Mouse (Mus musculus) layer of hippocampus, postnatal 10 days (tissue): ENCODE measurements around the gene Ccdc190. TPM values are rescaled to one million over a fixed set of nuclear protein-coding genes. Genes with fewer than 3 reads are reported as not detected.
A peak's percentile ranks its signal among the peaks of the same experiment; 100 is the strongest.

Source experiments
- DNase-seq, 2 experiments: peaks; one replicate each; pipeline ENCODE4 v3.0.0; 2021; ENCODE audit warnings: low spot score in 2 of 2
- long read RNA-seq: library from polyadenylated mRNA; stranded (forward); transcript quantifications from one replicate; pipeline ENCODE4 v2.0.0, GENCODE M21; 2023
- total RNA-seq, 2 experiments: library from RNA; stranded (reverse); gene quantifications; 2 replicates each; pipeline ENCODE4 v1.2.3; 2021

Gene Ccdc190
- total RNA-seq: 10 to 100 TPM; 14.5 to 15.3 TPM
- long read RNA-seq, partial matches to known transcripts: 0 of 2 reads
- long read RNA-seq, other reads (novel, unspliced or antisense): 2 of 2 reads

- peak in 1 of 2 experiments; percentile 32 for DNase-seq
These were observed at the start of gene Ccdc190 for GRCm38 (mm10) chr1:169928454-169928971. Gene Ccdc190 (plus strand): TSS chr1:169928648.

GRCm38 (mm10) chr1:169879060-169879459 lies 49.4 kb upstream of the Ccdc190 start:
- DNase-seq: no peak

GRCm38 (mm10) chr1:169880181-169880580 lies 48.3 kb upstream of the Ccdc190 start:
- DNase-seq: no peak

- DNase-seq: no peak
These were observed 45.3 kb upstream of the Ccdc190 start for GRCm38 (mm10) chr1:169883081-169883565.

GRCm38 (mm10) chr1:169889250-169889649 lies 39.2 kb upstream of the Ccdc190 start:
- DNase-seq: no peak

GRCm38 (mm10) chr1:169893976-169894375 lies 34.5 kb upstream of the Ccdc190 start:
- no peak for DNase-seq

GRCm38 (mm10) chr1:169895686-169896085 lies 32.8 kb upstream of the Ccdc190 start:
- no peak for DNase-seq

- no peak for DNase-seq
These were observed 30.5 kb upstream of the Ccdc190 start for GRCm38 (mm10) chr1:169897916-169898315.

GRCm38 (mm10) chr1:169898607-169899006 lies 29.8 kb upstream of the Ccdc190 start:
- no peak for DNase-seq

- DNase-seq: no peak
These were observed 27.6 kb upstream of the Ccdc190 start for GRCm38 (mm10) chr1:169900771-169901336.

- no peak for DNase-seq
These were observed 19.3 kb upstream of the Ccdc190 start for GRCm38 (mm10) chr1:169909163-169909562.

GRCm38 (mm10) chr1:169909659-169910058 lies 18.8 kb upstream of the Ccdc190 start:
- DNase-seq: no peak

- DNase-seq: no peak
These were observed 17.7 kb upstream of the Ccdc190 start for GRCm38 (mm10) chr1:169910751-169911150.

- no peak for DNase-seq
These were observed 16.9 kb upstream of the Ccdc190 start for GRCm38 (mm10) chr1:169911526-169911925.

GRCm38 (mm10) chr1:169916659-169917058 lies 11.8 kb upstream of the Ccdc190 start:
- DNase-seq: no peak

GRCm38 (mm10) chr1:169917115-169917796 lies 11.2 kb upstream of the Ccdc190 start:
- DNase-seq: no peak

GRCm38 (mm10) chr1:169917998-169918397 lies 10.4 kb upstream of the Ccdc190 start:
- DNase-seq: peak; percentile 74 to 78

GRCm38 (mm10) chr1:169919211-169919610 lies 9.2 kb upstream of the Ccdc190 start:
- DNase-seq: peak; percentile 90 to 91

- DNase-seq: peak; percentile 53 to 64
These were observed 6.7 kb upstream of the Ccdc190 start for GRCm38 (mm10) chr1:169921710-169922211.

GRCm38 (mm10) chr1:169924567-169924966 lies 3.9 kb upstream of the Ccdc190 start:
- DNase-seq: no peak

- no peak for DNase-seq
These were observed 587 bp upstream of the Ccdc190 start for GRCm38 (mm10) chr1:169927753-169928369.

- no peak for DNase-seq
These were observed 3.2 kb downstream of the Ccdc190 start for GRCm38 (mm10) chr1:169931698-169932097.
